Mouse (Mus musculus): Measurements from ENCODE around the gene Sdk1.

Sdk1 gene

DNA sequence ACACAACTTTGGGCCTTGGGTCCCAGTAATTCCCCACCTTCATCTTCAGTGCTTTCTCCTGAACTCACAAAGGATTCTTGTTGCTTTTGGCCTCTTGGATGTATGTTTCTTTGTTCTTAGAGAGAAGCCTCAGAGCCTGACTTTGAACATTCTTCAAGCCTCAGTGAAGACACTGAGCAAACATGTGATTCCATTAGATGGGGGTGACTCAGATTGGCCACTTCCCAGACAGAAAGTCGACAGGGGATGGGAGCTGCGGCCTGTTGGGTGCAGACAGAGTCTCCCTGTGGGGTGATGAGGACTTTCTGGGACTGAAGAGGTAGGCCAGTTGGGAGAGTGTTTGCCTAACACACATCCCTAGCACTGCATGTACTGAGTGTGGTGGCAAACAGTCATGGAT, 405.3 kb downstream of the Sdk1 start:
- DNase-seq, result no peak

GRCm38 (mm10) chr5:141649831-141650375, 408.6 kb downstream of the Sdk1 start:
- no peak for DNase-seq

DNA sequence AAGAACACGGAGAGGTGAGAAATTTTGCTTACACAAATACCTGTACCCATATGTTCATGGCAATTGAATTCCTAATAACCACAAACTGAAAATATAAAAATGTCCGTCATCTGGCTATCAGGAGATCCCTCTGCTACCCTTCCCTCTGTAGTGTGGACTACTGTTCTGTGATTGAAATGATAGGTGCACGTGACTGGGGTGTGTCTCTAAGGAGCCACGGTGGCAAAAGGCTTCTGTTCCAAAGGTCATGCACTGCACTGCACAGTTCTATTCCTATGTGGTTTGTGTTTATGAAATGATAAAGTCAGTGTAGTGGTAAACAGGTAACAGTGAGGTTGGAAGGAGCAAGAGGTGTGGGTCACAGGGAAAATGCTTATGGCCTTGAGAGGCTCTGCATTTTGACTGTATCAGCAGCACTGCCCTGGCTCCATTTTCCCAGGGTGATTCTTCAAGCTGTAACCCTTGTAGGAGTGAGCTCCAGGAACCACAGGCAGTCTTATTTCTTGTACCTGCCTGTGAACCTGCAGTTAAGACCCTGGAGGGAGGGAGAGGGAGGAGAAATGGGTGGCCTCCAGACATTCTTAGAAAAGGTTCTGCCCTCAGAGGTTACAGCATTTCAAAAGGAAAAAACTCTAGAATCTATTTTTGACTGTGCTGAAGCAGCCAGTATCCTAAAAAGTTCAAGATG, 410.5 kb downstream of the Sdk1 start:
- no peak for DNase-seq

GRCm38 (mm10) chr5:141676371-141676770, 435.1 kb downstream of the Sdk1 start:
- no peak for DNase-seq

DNA sequence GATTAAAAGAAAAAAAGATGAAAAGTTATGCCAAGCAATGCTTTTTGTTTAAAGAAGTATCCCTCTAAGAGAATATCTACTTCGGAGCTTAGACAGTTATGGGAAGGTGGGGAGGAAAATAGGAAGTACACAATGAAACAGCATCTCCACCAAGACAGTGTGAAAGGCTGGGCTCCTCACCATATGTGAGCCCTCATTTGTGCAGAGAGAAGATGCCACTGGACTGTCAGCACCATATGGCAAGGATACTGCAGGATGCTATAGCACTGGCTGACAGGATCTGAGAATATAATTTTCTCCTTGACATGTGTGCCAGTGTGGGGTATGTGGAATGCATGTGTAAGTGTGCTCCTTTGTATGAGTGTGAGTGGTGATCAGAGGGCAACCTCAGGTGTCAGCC, 435.7 kb downstream of the Sdk1 start:
- DNase-seq, result no peak

- DNase-seq, result no peak
Measured at GRCm38 (mm10) chr5:141677841-141678240, 436.6 kb downstream of the Sdk1 start.

DNA sequence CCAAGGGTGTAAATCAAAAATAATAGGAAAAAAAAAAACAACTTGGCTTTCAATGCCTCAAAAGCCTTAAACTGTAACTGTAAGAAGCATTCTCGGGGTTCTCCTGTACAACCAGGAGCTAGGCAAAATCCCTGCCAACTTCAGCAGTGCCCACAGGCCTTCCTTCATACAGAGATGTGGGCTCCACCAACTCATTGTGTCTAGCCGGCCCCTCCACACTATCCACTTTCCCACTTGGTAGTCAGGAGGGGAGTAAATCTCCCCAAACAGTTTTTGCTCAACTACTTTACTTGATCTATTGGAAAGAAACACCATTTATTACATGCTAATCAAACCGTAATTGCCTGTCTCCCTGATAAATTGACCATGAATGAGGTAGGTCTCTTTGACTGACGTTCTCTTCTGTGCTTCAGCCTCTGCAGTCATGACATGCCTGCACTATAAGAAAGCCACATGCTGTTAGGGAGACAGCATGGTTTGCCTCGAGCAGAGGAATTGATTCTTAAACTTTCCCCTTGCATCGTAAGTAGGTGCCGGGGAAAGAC, 445.7 kb downstream of the Sdk1 start:
- no peak for DNase-seq

DNA sequence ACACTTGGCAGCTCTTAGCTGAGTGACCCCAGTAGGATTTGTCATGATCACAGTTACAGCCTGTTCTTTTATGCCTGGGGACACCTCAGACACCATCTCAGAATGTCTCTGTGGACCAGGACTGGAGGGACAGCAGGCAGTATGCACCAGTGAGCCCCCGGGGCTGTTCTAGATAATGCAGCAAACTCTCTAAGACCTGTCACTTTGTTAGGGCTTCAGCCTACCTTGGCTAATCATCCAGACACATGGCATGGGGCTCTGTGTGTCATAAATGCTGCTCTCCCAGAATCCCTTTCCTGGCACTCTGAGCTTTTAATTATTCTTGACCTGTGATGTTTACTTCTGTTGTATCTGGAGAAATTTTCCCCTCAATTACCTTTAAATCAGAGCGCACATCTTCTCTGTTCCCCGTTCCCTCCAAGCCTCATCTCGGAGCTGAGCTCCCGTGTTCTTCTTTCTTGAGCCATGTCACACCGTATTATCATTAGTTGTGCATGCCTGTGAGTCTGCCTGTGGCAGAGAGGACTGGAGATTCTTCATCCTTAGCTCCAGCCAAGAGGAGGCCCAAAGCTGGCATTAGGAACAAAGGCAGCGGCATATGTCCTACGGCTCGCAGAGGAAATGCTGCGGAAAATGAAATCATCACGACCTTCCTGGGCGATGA, 448.3 kb downstream of the Sdk1 start:
- DNase-seq, result no peak

DNA sequence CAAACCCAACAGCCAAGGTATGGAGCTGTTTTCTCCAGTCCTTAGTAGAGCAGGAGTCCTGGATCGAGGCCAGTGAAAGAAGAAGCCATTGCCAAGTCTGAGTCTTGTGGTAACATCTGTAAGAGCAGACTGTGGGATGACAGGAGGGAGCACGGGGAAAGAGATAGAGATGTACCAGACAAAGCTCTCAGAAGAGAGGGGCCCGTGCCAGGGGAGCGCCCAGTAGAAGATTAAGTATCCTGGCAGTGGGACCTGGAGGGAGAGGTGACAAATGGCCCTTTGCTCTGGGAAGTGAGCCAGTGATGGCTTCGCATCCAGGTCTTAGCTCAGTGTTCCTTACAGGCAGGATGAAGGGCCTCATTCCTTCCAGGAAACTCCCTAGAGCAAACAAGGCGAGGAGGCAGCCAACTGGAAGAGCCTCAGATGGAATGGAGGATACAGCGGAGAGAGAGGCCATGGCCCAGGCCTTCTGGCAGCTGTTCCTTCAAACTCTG, 450.2 kb downstream of the Sdk1 start:
- peak; percentile 19 to 52 for DNase-seq

DNA sequence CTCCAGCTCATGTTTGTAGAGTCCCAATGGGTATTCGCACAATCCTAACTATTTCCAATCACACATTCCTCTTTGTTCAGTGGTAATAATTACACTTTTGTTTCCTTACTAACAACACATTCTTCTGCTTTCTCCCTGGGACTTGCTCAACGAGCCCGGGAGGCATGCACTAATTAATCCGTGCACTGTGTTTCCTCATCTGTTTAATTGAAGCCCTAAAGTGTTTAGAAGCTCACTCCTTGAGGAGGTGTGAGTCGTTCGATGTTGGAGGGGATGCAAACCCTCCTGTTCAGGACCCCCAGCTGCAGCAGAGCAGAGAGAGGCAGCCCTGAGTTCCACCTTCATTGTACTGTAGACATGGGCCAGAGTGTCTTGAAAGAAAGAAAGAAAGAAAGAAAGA, 452.4 kb downstream of the Sdk1 start:
- no peak for DNase-seq

DNA sequence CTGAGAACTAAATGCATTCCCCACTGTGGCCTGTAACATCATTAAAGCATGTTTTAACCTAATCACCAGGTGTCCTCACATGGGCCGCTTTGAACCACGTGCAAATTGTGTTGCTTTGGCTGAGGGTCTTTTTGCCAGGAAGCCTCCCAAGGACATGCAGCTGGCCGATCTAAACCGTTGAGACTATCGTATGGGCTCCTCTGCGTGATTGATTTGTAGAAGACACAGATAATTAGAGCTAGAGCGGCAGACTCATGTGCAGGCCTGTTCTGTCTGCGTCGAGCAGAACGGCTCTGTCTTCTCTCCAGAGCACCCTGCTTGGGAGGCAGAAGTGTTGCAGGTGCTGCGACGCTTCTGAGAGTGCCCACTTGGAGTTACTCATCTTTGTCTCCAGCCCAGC, 453.6 kb downstream of the Sdk1 start:
- DNase-seq, result no peak

DNA sequence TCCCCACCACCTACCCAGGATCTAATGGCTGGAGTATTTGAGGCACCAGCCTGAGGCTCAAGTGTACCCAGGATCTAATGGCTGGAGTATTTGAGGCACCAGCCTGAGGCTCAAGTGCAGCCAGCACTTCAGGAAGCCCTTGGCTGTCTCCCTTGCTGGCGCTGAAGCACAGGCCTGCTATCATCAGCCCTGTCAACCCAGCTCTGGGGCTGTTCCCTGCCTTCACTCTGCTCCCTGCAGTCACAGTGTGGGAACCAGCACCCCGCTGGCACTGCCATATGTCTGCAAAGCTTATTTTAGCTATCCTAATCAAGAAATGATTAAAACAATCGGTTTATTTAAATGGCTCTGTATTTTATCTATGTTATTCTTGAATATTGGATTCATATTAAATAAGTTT, 457.1 kb downstream of the Sdk1 start:
- no peak for DNase-seq

DNA sequence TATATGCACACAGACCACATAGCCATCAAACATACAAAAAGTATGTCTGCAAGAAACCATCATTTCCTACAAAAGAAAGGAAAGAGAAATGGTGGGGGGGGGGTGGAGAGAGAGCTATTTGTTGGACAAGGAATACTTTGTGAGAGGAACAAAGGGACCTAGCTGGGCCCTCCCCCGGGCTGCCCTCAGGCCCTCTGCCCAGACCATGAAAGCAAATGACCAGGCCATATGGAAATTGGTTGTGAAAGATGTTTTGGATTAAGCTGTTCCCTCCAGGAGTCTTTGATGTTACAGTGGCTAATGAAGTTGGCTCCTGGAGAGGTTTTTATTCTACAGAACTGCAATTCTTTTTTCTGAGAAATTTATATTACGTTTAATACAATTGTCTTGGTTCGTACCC, 479.5 kb downstream of the Sdk1 start:
- no peak for DNase-seq

GRCm38 (mm10) chr5:141727968-141728367, 486.7 kb downstream of the Sdk1 start:
- DNase-seq, result no peak

GRCm38 (mm10) chr5:141730006-141730405, 488.7 kb downstream of the Sdk1 start:
- no peak for DNase-seq

GRCm38 (mm10) chr5:141738725-141739124, 497.4 kb downstream of the Sdk1 start:
- no peak for DNase-seq

GRCm38 (mm10) chr5:141748793-141749192, 507.5 kb downstream of the Sdk1 start:
- no peak for DNase-seq

DNA sequence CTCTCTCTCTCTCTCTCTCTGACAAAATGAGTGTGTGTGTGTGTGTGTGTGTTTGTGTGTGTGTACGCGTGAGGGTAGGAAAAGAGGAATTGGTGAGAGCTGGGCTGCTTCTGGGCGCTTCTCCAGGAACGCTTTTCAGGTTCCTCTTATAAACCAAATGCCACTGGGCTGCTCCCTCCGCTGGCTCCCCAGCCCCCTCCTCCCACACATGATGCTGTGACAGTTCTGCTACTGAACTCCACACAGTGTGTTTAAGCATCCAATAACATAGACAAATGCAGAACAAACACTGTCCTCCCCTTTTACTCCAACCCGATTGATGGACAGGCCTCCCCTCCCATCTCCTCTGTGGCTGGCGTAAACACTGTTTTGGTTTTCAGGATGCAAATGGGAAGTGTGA, 513.0 kb downstream of the Sdk1 start:
- DNase-seq, result no peak

GRCm38 (mm10) chr5:141758885-141759284, 517.6 kb downstream of the Sdk1 start:
- DNase-seq, result peak; percentile 15 to 53

GRCm38 (mm10) chr5:141764111-141764510, 522.8 kb downstream of the Sdk1 start:
- DNase-seq, result no peak

GRCm38 (mm10) chr5:141768761-141769515, 527.6 kb downstream of the Sdk1 start:
- DNase-seq, result peak in 1 of 2 experiments; percentile 40

- DNase-seq, result no peak
Measured at GRCm38 (mm10) chr5:141771516-141771915, 530.2 kb downstream of the Sdk1 start.

DNA sequence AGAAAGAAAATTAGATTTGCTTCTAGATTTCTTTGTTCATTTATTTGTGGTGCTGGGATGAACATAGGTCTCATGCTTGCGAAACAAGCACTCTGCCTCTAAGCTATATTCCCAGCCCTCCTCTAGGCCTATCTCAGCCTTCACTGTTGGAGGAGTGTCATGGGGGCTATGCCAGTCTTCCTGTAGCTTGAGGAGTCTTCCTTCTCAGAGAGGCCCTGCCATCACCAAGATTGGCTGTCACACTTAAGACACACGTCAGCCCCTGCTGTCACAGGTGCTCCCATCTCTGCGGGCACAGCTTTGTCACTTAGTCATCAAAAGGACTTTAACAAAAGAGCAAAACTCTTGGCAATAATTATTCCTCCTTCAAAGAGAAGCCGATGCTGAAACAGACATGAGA, 536.9 kb downstream of the Sdk1 start:
- DNase-seq, result no peak

Measured in lung, postnatal 4 days (tissue).